Mouse (Mus musculus) stomach, embryonic 14.5 days (tissue): ENCODE measurements around the gene Ttyh2. TPM values are rescaled to one million over a fixed set of nuclear protein-coding genes. Genes with fewer than 3 reads are reported as not detected.
"Not testable (repeated sequence)": the region's sequence is repeated elsewhere in the genome, so short reads cannot be mapped to it uniquely, and the experiment has no call there.

Experiments used
- ATAC-seq: fragments of 200-750 bp; cut with Nextera tagmentation; 2 replicates; pipeline ENCODE4 v1.8.0; 2017; ENCODE audit warnings: low read depth, moderate TSS enrichment; ENCODE audit not compliant: insufficient number of reproducible peaks, insufficient read depth, low FRiP score
- H3K27ac ChIP-seq: fragments of 300-500 bp; sonication (generic); 2 replicates; pipeline ENCODE4 v1.5.1; 2014; ENCODE audit warnings: mild to moderate bottlenecking, low read length, moderate library complexity, mixed read lengths
- H3K27me3 ChIP-seq: fragments of 300-500 bp; sonication (generic); 2 replicates; pipeline ENCODE4 v1.6.1; 2014; ENCODE audit warnings: low read length, control low read depth, mixed read lengths; ENCODE audit not compliant: control insufficient read depth, insufficient read depth
- H3K36me3 ChIP-seq: fragments of 300-500 bp; sonication (generic); 2 replicates; pipeline ENCODE4 v1.6.1; 2014; ENCODE audit warnings: mild to moderate bottlenecking, control low read depth, low read length, moderate library complexity, mixed read lengths; ENCODE audit not compliant: control insufficient read depth, insufficient read depth
- H3K4me1 ChIP-seq: fragments of 300-500 bp; sonication (generic); 2 replicates; pipeline ENCODE4 v1.6.1; 2014; ENCODE audit warnings: low read length, control low read depth, mixed read lengths; ENCODE audit not compliant: control insufficient read depth, insufficient read depth
- H3K4me2 ChIP-seq: fragments of 300-500 bp; sonication (generic); replicated peaks from 2 replicates; pipeline ENCODE4 v1.6.1; 2014; ENCODE audit warnings: low read depth, low read length, control low read depth
- H3K4me3 ChIP-seq: fragments of 300-500 bp; sonication (generic); 2 replicates; pipeline ENCODE4 v1.5.1; 2014; ENCODE audit warnings: low read depth, low read length, control low read depth
- H3K9ac ChIP-seq: fragments of 300-500 bp; sonication (generic); replicated peaks from 2 replicates; pipeline ENCODE4 v1.6.1; 2014; ENCODE audit warnings: low read depth, mild to moderate bottlenecking, control low read depth, low read length, moderate library complexity, mixed read lengths
- H3K9me3 ChIP-seq: fragments of 300-500 bp; sonication (generic); 2 replicates; pipeline ENCODE4 v1.6.1; 2016; ENCODE audit warnings: low read depth, low read length, control low read depth; ENCODE audit not compliant: control insufficient read depth
- WGBS: fragments of 180-500 bp; shearing (Covaris S2); extraction: QIAGEN DNeasy Blood & Tissue Kit; methylation state at CpG from one replicate; pipeline ENCODE4 v1.1.7; 2014; 5-methylcytosine and 5-hydroxymethylcytosine counted together
- polyA plus RNA-seq: library from polyadenylated mRNA; unstranded; fragments of >200 nt; fragmentation: Nextera tagmentation; extraction: Ambion mirVana; gene quantifications from 2 replicates; pipeline ENCODE4 v1.2.1, GENCODE M21; 2014

The Ttyh2 gene
- polyA plus RNA-seq, 1 experiment from 2014 or later: 12.5 TPM

DNA sequence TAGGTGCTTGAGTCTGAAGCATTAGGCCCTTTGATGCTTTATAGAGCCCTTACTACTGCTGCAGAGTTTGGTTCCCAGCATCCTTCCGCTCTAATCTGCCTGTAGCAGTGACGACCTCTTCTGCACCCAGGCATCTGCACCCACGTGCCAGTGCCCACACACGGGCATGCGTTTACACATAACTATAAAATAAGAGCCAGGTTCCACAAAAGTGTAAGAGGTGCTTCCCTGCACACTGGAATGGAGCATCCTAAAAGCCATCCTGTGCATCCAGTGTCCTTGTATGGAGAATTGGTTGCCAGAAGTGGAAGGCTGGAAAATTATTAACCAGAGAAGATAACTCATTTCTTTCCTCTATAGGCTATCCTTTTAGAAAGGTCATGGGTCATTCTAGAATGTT is 4.1 kb upstream of the Ttyh2 start:
- no peak overlapping the region for H3K9ac ChIP-seq
- peaks cover 39% of the 10 kb centered on the region for H3K36me3 ChIP-seq
- ATAC-seq: no peak
- WGBS: 85% methylated on average over 5 of the region's 5 CpGs
- H3K4me1 ChIP-seq: peaks cover 14% of the 10 kb centered on the region; the same call in 1 of the 2 replicates
- H3K4me2 ChIP-seq: no peak overlapping the region
- H3K9me3 ChIP-seq: no peaks in the 10 kb centered on the region
- H3K4me3 ChIP-seq: no peak overlapping the region
- H3K27me3 ChIP-seq: no peaks in the 10 kb centered on the region
- H3K27ac ChIP-seq: no peak overlapping the region

DNA sequence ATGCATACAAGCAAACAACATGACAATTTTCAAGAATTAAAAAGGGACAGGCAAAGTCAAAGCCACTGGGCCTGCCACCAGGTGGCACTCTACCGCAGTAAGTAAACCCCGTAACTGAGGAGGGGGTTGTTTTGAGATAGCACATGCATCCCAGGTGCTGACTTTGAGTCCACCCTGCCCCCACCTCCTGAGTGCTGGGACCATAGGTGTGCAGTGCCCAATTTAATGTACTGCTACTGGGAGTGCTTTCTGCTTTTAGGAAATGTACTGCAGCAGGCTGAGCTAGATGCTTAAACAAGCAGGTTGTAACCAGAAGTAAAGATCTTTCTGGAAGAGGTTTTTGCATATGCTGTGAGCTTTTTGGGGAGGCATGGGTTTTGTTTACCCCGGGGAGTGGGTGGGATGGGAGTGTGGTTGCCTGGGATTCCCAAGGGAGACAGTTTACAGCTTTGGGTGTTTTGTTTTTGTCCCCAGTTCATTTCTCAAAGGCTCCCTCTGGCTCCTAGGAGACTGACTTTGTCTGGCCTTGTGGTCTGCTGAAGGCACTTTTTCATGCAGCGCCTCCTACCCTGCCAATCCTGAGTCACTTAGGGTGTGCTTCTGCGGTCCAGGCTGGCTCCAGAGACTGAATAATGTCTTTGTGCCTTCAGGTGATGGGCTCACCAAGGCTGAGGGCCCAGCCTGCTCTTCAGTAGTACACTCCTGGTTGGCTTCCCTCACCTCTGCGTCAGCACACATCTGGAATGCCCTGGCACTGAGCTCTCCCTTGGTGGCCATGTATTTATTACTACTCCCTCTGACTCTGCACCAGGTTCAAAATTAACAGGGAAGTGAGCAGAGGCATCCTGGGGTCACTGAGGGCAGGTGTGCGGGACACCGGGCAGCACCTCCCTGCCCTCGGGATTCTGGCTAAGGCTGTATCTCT is 2.2 kb upstream of the Ttyh2 start:
- no peak for ATAC-seq
- no peak overlapping the region for H3K9ac ChIP-seq
- H3K36me3 ChIP-seq: peaks cover 39% of the 10 kb centered on the region
- H3K27me3 ChIP-seq: no peaks in the 10 kb centered on the region
- no peak overlapping the region for H3K27ac ChIP-seq
- H3K4me3 ChIP-seq: no peak overlapping the region
- H3K4me2 ChIP-seq: no peak overlapping the region
- H3K9me3 ChIP-seq: no peaks in the 10 kb centered on the region
- 61% methylated on average over 9 of the region's 9 CpGs for WGBS
- H3K4me1 ChIP-seq: peaks cover 26% of the 10 kb centered on the region; the same call in 1 of the 2 replicates

DNA sequence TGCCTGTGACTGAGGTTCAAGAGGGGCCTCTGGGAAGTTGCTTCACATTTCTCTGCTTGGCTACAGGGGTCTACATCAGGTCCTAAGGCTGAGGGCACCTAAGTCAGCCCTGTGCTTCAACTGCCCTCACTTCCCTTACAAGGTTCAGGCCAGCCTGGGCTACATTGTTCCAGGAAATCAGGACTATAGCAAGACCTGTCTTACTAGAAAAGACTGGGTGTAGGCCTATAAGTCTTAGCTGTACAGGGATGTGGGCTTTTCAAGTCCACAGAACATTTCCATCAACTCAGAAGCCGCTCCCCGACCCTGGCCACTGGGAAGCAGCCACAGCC is 1.5 kb upstream of the Ttyh2 start:
- Histone ChIP-seq H3K36me3 (peaks cover 39% of the 10 kb centered on the region), H3K9me3 (no peaks in the 10 kb centered on the region), H3K9ac (no peak overlapping the region), H3K4me2 (no peak overlapping the region), H3K4me3 (no peak overlapping the region), H3K27ac (no peak overlapping the region), H3K4me1 (peaks cover 26% of the 10 kb centered on the region; the same call in 1 of the 2 replicates), H3K27me3 (no peaks in the 10 kb centered on the region)
- ATAC-seq: no peak
- WGBS: 97% methylated on average over 2 of the region's 2 CpGs

DNA sequence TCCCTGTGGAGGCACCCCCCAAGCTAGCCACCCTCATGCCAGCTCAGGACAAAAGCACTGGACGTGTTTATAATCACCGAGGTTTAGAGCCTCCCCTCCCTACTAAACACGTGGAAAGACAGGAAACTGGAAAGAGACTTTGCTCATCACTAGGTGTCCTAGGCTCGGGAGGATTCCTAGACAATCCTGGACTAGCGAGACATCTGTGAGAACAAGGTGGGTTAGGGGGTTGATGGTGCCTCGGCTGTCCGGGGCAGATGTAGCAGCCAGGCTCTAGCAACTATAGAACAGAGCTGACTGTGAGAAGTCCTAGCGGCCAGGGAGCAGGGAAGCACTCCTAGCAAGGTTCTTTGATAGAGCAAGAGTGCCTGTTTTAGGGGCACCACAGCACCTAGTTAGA is 1.1 kb upstream of the Ttyh2 start:
- H3K4me1 ChIP-seq: peaks cover 27% of the 10 kb centered on the region; the same call in 1 of the 2 replicates
- peaks cover 39% of the 10 kb centered on the region for H3K36me3 ChIP-seq
- H3K4me2 ChIP-seq: no peak overlapping the region
- no peak for ATAC-seq
- H3K27me3 ChIP-seq: no peaks in the 10 kb centered on the region
- H3K9me3 ChIP-seq: no peaks in the 10 kb centered on the region
- 59% methylated on average over 8 of the region's 8 CpGs for WGBS
- H3K27ac ChIP-seq: no peak overlapping the region
- no peak overlapping the region for H3K9ac ChIP-seq
- no peak overlapping the region for H3K4me3 ChIP-seq

DNA sequence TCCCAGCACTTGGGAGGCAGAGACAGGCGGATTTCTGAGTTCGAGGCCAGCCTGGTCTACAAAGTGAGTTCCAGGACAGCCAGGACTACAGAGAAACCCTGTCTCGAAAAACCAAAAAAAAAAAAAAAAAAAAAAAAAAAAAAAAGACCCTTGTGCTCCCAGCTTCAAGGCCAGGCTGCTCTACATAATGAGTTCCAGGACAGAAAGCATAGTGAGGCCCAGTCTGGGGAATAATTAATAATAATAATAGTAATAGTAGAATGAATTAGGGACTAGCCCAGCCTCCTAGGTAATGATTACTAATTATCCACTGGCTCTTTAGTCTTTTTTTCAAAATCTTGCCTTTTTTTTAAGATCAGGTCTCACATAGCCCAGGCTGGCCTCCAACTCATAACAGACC is 435 bp upstream of the Ttyh2 start:
- not testable (repeated sequence) for H3K27me3 ChIP-seq, H3K27ac ChIP-seq, H3K9me3 ChIP-seq, H3K9ac ChIP-seq, ATAC-seq
- H3K4me3 ChIP-seq: peak overlapping the region; percentile 51
- peaks cover 31% of the 10 kb centered on the region; the same call in 1 of the 2 replicates for H3K4me1 ChIP-seq
- WGBS: 80% methylated on average over 1 of the region's 3 CpGs
- H3K36me3 ChIP-seq: peaks cover 39% of the 10 kb centered on the region
- H3K4me2 ChIP-seq: peak overlapping the region; percentile 96; the same call in 1 of the 2 replicates

DNA sequence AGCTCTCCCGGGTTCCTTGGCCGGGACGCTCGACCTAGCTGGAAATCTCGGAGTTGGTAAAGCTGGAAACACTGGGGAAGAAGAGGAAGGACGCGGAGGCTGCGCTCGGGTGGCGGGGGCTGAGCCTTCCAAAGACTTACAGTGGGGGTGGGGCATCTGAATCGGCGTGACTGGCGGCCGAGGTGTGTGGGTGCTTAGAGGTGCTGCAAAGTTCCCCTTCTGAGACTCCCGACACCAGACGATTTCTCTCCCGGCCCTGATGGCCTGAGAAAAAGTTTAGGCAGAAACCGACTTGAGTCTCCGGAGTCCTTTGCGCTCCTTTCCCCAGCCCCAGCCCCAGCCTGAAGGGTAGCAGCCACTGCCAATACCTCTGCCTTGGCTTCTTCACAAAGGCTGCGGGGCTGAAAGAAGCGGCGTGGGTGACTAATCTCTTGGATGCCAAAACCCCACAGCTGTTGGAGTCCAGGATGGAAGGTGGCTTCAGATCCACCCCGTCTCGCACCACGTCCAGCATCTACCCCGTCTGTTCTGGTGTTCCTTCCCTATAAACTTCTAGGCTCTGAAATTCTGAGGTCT is 683 bp downstream of the Ttyh2 start:
- no peak for ATAC-seq
- Histone ChIP-seq H3K36me3 (peaks cover 31% of the 10 kb centered on the region), H3K9me3 (no peaks in the 10 kb centered on the region), H3K9ac (peak overlapping the region; percentile 31), H3K27ac (no peak overlapping the region), H3K4me3 (peak overlapping the region; percentile 51), H3K27me3 (no peaks in the 10 kb centered on the region), H3K4me2 (peak overlapping the region; percentile 96), H3K4me1 (peaks cover 30% of the 10 kb centered on the region)
- WGBS: 2% methylated on average over 27 of the region's 27 CpGs

DNA sequence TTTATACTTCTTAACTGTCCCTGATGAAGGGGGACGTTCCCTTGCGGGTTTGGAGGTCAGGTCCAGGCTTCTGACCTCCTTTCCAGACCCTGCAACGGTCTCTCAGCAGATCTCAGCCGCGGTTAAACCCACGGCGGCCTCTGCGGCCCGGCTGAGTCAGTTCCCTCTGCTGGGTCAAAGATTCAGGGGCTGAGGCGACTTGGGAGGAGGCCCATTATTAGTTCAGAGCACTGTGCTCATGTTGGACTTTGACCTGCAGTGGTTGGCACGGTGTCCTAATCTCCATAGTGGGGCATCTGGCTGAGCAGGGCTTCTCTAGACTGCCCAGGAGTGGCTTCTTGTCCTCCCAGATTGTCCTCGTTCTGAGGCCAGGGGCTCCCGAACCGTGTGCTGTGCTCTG is 1.2 kb downstream of the Ttyh2 start:
- Histone ChIP-seq H3K4me3 (peak overlapping the region; percentile 51), H3K4me2 (peak overlapping the region; percentile 96), H3K9ac (peak overlapping the region; percentile 31; the same call in 1 of the 2 replicates), H3K9me3 (no peaks in the 10 kb centered on the region), H3K36me3 (peaks cover 26% of the 10 kb centered on the region), H3K4me1 (peaks cover 31% of the 10 kb centered on the region), H3K27me3 (no peaks in the 10 kb centered on the region), H3K27ac (no peak overlapping the region)
- WGBS: 14% methylated on average over 14 of the region's 14 CpGs
- ATAC-seq: no peak

DNA sequence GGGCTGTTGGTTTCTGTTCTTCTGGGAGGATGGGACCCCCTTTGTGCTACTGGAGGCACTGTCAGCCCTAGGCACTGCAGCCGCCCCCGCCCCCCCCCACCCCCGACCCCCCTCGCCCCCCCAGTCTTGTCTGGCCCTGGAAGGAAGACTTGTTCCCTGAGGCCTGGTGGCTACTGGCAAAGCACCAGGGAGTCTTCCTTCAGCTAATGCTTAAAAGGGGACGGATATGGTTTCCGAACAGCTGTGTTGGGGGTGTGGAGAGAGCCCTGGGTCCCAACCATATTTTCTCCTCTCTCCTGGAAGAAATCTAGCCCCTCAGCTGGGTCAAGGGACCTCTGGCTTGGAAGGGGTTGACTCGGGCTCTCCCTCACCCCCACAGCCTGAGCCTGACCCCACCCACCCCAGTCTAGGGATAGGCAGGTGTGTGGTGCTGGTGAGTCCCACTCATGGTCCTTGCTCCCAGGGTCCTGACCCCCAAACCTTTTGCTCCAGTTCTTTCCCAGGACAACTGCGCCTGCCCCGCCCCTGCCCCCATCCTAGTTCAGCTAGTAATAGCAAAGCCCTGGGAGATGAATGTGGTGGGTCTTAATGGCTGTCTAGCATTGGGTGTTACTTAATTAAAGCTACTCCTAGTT is 1.8 kb downstream of the Ttyh2 start:
- Histone ChIP-seq H3K9me3 (no peaks in the 10 kb centered on the region), H3K9ac (peak overlapping the region; percentile 31; the same call in 1 of the 2 replicates), H3K4me2 (peak overlapping the region; percentile 96), H3K4me3 (peak overlapping the region; percentile 51; the same call in 1 of the 2 replicates), H3K36me3 (peaks cover 20% of the 10 kb centered on the region), H3K27ac (no peak overlapping the region), H3K4me1 (peaks cover 31% of the 10 kb centered on the region), H3K27me3 (no peaks in the 10 kb centered on the region)
- ATAC-seq: no peak
- 67% methylated on average over 6 of the region's 9 CpGs for WGBS
